Comparison of ENCODE assay signal across 12 mouse cellular contexts in genomic region chr8:70723486-70724210, GRCm38 (mm10). TPM values are rescaled to one million over a fixed set of nuclear protein-coding genes. Genes with fewer than 3 reads are reported as not detected.
DNase-seq lines count a peak whose midpoint lies in the region; ATAC-seq lines count a peak whose summit lies in the region.
"Had no signal": no experiment of that assay in that cellular context is flagged by ENCODE, and none has a peak within 500 bp of the region (broad histone marks: within the 10 kb centered on the region; RNA-seq: fewer than 3 reads in every experiment).

Gene Pde4c (plus strand): TSS chr8:70723720.

- peak; percentile 71 for ATAC-seq in intestine, embryonic 16.5 days
- ATAC-seq: inflammation-experienced regulatory T-cells, adult 6 months had no signal

- intact Hi-C loops in heart, postnatal 14 days (cut with DNase I), result no loop called here

- WGBS in heart, embryonic 10.5 days, result 54% methylated on average over 7 of the region's 7 CpGs
- 39% methylated on average over 7 of the region's 7 CpGs for WGBS in intestine, embryonic 16.5 days
- WGBS in hindbrain, embryonic 10.5 days, result 57% methylated on average over 7 of the region's 7 CpGs

- no peak within 1 kb of the TSS for H3K4me3 ChIP-seq in heart, embryonic 10.5 days
- no peak within 1 kb of the TSS for H3K4me3 ChIP-seq in intestine, embryonic 16.5 days (ENCODE audit: low read length)
- no peak within 1 kb of the TSS for H3K4me3 ChIP-seq in hindbrain, embryonic 10.5 days
- H3K4me3 ChIP-seq: heart, adult 2 months; limb, embryonic 12.5 days had no signal

- H3K9ac ChIP-seq in intestine, embryonic 16.5 days (ENCODE audit: low read depth, low read length), result peak within 1 kb of the TSS; percentile 33
- H3K9ac ChIP-seq: limb, embryonic 12.5 days had no signal

- H3K9me3 ChIP-seq in heart, embryonic 10.5 days, result no peaks in the 10 kb centered on the region
- H3K9me3 ChIP-seq in intestine, embryonic 16.5 days (ENCODE audit: control insufficient read depth, low read length), result no peaks in the 10 kb centered on the region
- no peaks in the 10 kb centered on the region for H3K9me3 ChIP-seq in hindbrain, embryonic 10.5 days
- H3K9me3 ChIP-seq: limb, embryonic 12.5 days had no signal

- peak within 1 kb of the TSS; percentile 24; the same call in 1 of the 2 replicates for H3K27ac ChIP-seq in heart, embryonic 10.5 days
- H3K27ac ChIP-seq in intestine, embryonic 16.5 days (ENCODE audit: low read length), result no peak within 1 kb of the TSS
- no peak within 1 kb of the TSS for H3K27ac ChIP-seq in hindbrain, embryonic 10.5 days
- H3K27ac ChIP-seq: heart, adult 2 months; limb, embryonic 12.5 days had no signal

- DNase-seq in heart, embryonic 10.5 days (ENCODE audit: low spot score), result no peak
- DNase-seq in heart, postnatal 14 days, result no peak
- DNase-seq in kidney, postnatal 4 days, result peak; percentile 82 to 92
- peak; percentile 67 for DNase-seq in lung, postnatal 14 days
- no peak for DNase-seq in hindbrain, embryonic 10.5 days (ENCODE audit: low spot score)
- DNase-seq in ovary, postnatal 14 days (ENCODE audit: low spot score), result no peak
- DNase-seq in embryo, embryonic 9.5 days (ENCODE audit: extremely low spot score), result no peak
- DNase-seq: cerebellum, adult 11-12 months; heart, adult 2 months had no signal

- H3K4me1 ChIP-seq in heart, embryonic 10.5 days, result peaks cover 13% of the 10 kb centered on the region; the same call in 1 of the 2 replicates
- peaks cover 12% of the 10 kb centered on the region for H3K4me1 ChIP-seq in intestine, embryonic 16.5 days (ENCODE audit: control insufficient read depth, insufficient read depth, low read length)
- no peaks in the 10 kb centered on the region for H3K4me1 ChIP-seq in hindbrain, embryonic 10.5 days (replicated peaks)
- H3K4me1 ChIP-seq: limb, embryonic 12.5 days had no signal

- H3K4me2 ChIP-seq in intestine, embryonic 16.5 days (ENCODE audit: low read depth, low read length), result no peak within 1 kb of the TSS
- H3K4me2 ChIP-seq: limb, embryonic 12.5 days had no signal

- H3K27me3 ChIP-seq in heart, embryonic 10.5 days (ENCODE audit: insufficient read depth, poor library complexity, severe bottlenecking), result peaks cover 56% of the 10 kb centered on the region
- 0 out of 2 replicates have a peak, but pooled peaks cover 3% of the 10 kb centered on the region for H3K27me3 ChIP-seq in intestine, embryonic 16.5 days (replicated peaks; ENCODE audit: control insufficient read depth, insufficient read depth, low read length)
- H3K27me3 ChIP-seq in hindbrain, embryonic 10.5 days (ENCODE audit: insufficient read depth, poor library complexity, severe bottlenecking), result peaks cover 39% of the 10 kb centered on the region

- H3K36me3 ChIP-seq in heart, embryonic 10.5 days, result no peaks in the 10 kb centered on the region
- H3K36me3 ChIP-seq in intestine, embryonic 16.5 days (ENCODE audit: control insufficient read depth, insufficient read depth, low read length), result no peaks in the 10 kb centered on the region
- no peaks in the 10 kb centered on the region for H3K36me3 ChIP-seq in hindbrain, embryonic 10.5 days
- H3K36me3 ChIP-seq: limb, embryonic 12.5 days had no signal

RNA-seq across cellular contexts. Expression of gene Pde4c, which starts in this region (rescaled TPM):
- 0.45 and 0.48 TPM in 2 replicates for polyA plus RNA-seq in heart, embryonic 10.5 days (2016; fragmentation: Nextera tagmentation; extraction: Ambion mirVana)
- 1 to 10 TPM; 4.5 to 4.6 TPM for total RNA-seq in heart, postnatal 14 days (2021)
- polyA plus RNA-seq in intestine, embryonic 16.5 days (2015; fragmentation: Nextera tagmentation; extraction: Ambion mirVana), result 0.28 and 0.64 TPM in 2 replicates
- polyA plus RNA-seq in hindbrain, embryonic 10.5 days (2016; fragmentation: Nextera tagmentation; extraction: Ambion mirVana), result 0.63 and 0.69 TPM in 2 replicates

Comparison
In these comparisons a context has a peak if more than half of its experiments do, and no peak if none do; other contexts are left out.
1. Peak in ATAC-seq and H3K9ac ChIP-seq in intestine, embryonic 16.5 days; RNA of the gene not detected or under 1 TPM.
2. DNase-seq: peak in kidney, postnatal 4 days (2 of 2) and lung, postnatal 14 days (single experiment); none in heart, embryonic 10.5 days (single experiment), heart, postnatal 14 days (0 of 2), hindbrain, embryonic 10.5 days (single experiment), ovary, postnatal 14 days (single experiment) and embryo, embryonic 9.5 days (single experiment).